Mouse (Mus musculus) left cerebral cortex, postnatal 14 days (tissue): Measurements from ENCODE around the gene Amfr. TPM values are rescaled to one million over a fixed set of nuclear protein-coding genes. Genes with fewer than 3 reads are reported as not detected.

ENCODE experiments used
- DNase-seq, 2 experiments: peaks; one replicate each; pipeline ENCODE4 v3.0.0; 2021 to 2022; ENCODE audit warnings: low spot score in 2 of 2, mixed read lengths in 1 of 2
- intact Hi-C: fragments of 180-260 bp; cut with DNase I; formaldehyde crosslinking; loops from one replicate; pipeline ENCODE4 v1.15.1; 2025
- microRNA-seq, 2 experiments: library from miRNA; unstranded; fragments of <30 nt; microRNA quantifications; one replicate each; pipeline ENCODE4 v1.2.0; 2022
- total RNA-seq, 2 experiments: library from RNA; stranded (reverse); gene quantifications; 2 replicates each; pipeline ENCODE4 v1.2.3; 2021

Gene Amfr
- total RNA-seq, 2 experiments from 2014 or later: 119 to 126 TPM

- DNase-seq: no peak
- intact Hi-C loops: no loop called here
Measured at GRCm38 (mm10) chr8:93945781-93946180, 66.9 kb downstream of the Amfr start.

- intact Hi-C loops: no loop called here
- peak in 1 of 2 experiments; percentile 36 for DNase-seq
Measured at GRCm38 (mm10) chr8:93941636-93942054, 71.0 kb downstream of the Amfr start.

- peak in 1 of 2 experiments; percentile 57 for DNase-seq
- intact Hi-C loops: no loop called here
Measured at GRCm38 (mm10) chr8:93940542-93941423, 71.9 kb downstream of the Amfr start.

- DNase-seq: no peak
- intact Hi-C loops: no loop called here
Measured at GRCm38 (mm10) chr8:93938193-93938592, 74.4 kb downstream of the Amfr start.

GRCm38 (mm10) chr8:93933288-93933687 lies 79.4 kb downstream of the Amfr start:
- intact Hi-C loops: loop anchor here (5.0 kb wide), 4 partner anchors 91 to 341 kb away; no protein-coding TSS in a partner anchor
- no peak for DNase-seq

- intact Hi-C loops: loop anchor here (5.0 kb wide), 4 partner anchors 91 to 341 kb away; no protein-coding TSS in a partner anchor
- peak; percentile 75 to 80 for DNase-seq
Measured at GRCm38 (mm10) chr8:93932873-93933272, 79.8 kb downstream of the Amfr start.

GRCm38 (mm10) chr8:93931336-93931735 lies 81.3 kb downstream of the Amfr start:
- intact Hi-C loops: loop anchor here (5.0 kb wide), 4 partner anchors 89 to 339 kb away; no protein-coding TSS in a partner anchor
- DNase-seq: no peak

DNA sequence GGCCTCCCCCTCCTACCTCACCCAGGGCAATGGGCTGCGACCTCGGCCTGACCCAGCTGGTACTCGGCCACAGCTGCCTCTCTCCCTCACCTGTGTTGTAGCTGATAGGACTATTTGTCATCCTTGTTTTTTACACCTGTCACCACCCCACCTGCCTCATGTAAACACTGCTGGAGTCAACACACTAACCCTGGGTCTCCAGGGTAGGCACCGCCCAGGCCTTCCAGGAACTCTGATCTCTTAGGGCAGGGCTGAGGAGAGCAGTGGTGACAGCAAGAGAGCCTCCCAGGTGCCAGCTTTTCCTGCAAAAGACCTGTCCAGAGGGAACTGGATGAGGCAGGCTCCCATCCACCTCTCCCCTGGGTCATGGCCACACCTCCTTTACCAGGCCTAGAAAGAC lies 83.4 kb downstream of the Amfr start:
- no peak for DNase-seq
- intact Hi-C loops: no loop called here

DNA sequence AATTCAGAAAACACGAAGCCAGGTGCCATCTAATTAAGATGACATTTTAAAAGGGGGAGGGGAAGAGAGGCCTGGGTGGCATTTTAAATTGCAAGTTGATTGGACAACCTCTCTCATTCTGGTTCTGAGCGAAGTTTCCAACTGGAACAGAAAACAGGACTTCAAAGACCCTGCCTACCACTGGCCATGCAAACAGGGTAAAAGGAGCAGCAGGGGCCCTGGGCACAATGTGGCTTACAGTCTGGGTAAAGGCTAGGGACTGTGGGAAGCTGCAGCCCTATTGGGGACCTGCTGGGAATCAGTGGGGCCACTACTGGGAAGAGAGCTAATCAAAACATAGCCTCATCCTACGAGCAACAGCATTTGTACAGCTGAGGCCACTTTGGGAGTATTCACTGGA lies 87.1 kb downstream of the Amfr start:
- intact Hi-C loops: no loop called here
- DNase-seq: no peak

DNA sequence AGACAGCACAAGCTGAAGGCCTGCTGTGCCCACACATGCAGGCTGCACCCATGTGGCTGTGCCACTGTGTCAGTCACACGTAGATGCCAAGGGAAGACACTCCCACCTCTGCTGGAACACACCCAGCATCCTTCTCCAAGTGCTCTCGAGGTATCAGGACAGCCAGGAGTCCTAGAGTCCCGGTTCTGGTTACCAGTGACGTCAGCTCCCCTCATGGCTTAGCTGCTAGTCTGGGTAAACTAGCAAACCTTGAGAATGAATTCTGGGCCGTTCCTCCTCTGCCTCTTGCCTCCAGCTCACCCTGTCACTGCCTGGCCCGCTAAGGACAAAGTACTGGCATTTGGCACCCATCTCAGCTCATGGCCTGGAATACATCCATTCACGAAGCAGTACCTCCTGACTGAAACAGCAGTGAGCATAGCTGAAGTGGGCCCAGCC lies 88.7 kb downstream of the Amfr start:
- DNase-seq: peak; percentile 67 to 80
- intact Hi-C loops: no loop called here

Small RNA genes within 50 kb of the gene (microRNA-seq; reads per million reads assigned to microRNA genes)
- 0 reads per million in 2 experiments for gene Gm24159

Other genes with a start within 250 kb of the Amfr start
- gene Gnao1, start 202.9 kb downstream of the Amfr start, total RNA-seq: 100 to 1,000 TPM; 949 to 978 TPM
- 10 to 100 TPM; 52.5 to 53.9 TPM for gene Nudt21, start 24.2 kb upstream of the Amfr start, total RNA-seq
- gene Ogfod1, start 24.4 kb upstream of the Amfr start, total RNA-seq: 10 to 100 TPM; 61.8 to 62.8 TPM
- 10 to 100 TPM; 20.1 to 20.3 TPM for gene Bbs2, start 86.1 kb upstream of the Amfr start, total RNA-seq
- gene Mt4, start 124.4 kb upstream of the Amfr start, total RNA-seq: not detected
- gene Mt3, start 139.8 kb upstream of the Amfr start, total RNA-seq: 100 to 1,000 TPM; 740 to 758 TPM
- gene Mt2, start 159.8 kb upstream of the Amfr start, total RNA-seq: 100 to 1,000 TPM; 269 to 360 TPM
- gene Mt1, start 166.2 kb upstream of the Amfr start, total RNA-seq: 100 to 1,000 TPM; 333 to 369 TPM
- 10 to 100 TPM; 46.6 to 52.8 TPM for gene Nup93, start 201.7 kb upstream of the Amfr start, total RNA-seq